Mouse (Mus musculus) erythroid progenitor cell, adult 5-6 weeks (primary cell): ENCODE results near the gene Slc48a1. TPM values are rescaled to one million over a fixed set of nuclear protein-coding genes. Genes with fewer than 3 reads are reported as not detected.

Source experiments
- ATAC-seq: replicated peaks from 2 replicates; pipeline ENCODE4 v1.8.0; 2016; ENCODE audit warnings: moderate number of reproducible peaks, mild to moderate bottlenecking, moderate TSS enrichment, inconsistent platforms; ENCODE audit not compliant: poor library complexity, low FRiP score, severe bottlenecking
- total RNA-seq, 2 experiments: library from RNA; stranded (forward) in 1 of 2; stranded (reverse) in 1 of 2; fragments of 150-400 nt in 1 of 2; fragments of 186-747, 209-891 nt in 1 of 2; gene quantifications; 2 replicates each; pipeline versions ENCODE4 v1.2.3 to v1.2.4; 2015 to 2017; ENCODE audit warnings: low replicate concordance in 2 of 2

Slc48a1 gene
- total RNA-seq, 2 experiments from 2014 or later, result 96.2 to 122 TPM

DNA sequence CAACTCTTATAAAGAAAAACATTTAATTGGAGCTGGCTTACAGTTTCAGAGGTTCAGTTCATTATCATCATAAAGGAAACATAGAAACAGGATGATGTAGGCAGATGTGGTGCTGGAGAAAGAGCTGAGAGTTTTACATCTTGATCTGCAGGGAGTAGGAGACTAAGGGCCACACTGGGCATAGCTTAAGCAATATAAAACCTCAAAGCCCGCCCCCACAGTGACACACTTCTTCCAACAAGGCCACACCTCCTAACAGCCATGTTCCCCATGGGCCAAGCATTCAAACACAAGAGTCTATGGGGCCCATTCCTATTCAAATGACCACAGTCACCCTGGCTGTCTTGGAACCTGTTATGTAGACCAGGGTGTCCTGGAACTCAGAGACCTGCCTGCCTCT is 1.3 kb downstream of the Slc48a1 start:
- ATAC-seq, result no peak

DNA sequence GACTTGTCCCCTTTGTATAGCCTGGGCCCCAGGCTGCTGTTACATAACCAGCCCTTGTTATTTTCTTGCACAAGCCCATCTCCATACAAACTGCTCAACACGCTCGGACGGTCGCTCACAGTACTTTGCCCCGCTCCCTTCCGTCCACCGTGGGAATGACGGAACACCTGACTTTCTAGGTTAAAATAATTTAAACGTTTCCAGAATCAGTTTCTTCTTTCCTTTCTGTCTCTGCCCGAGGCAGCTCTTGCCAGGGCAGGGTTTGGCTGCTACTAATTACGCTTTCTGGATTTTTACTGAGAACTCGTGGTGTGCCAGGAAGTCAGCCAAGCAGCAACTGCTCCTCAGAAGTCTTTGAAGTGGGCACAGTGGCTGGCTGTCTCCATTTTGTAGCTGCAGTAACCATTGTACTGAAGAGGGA is 2.3 kb downstream of the Slc48a1 start:
- no peak for ATAC-seq

DNA sequence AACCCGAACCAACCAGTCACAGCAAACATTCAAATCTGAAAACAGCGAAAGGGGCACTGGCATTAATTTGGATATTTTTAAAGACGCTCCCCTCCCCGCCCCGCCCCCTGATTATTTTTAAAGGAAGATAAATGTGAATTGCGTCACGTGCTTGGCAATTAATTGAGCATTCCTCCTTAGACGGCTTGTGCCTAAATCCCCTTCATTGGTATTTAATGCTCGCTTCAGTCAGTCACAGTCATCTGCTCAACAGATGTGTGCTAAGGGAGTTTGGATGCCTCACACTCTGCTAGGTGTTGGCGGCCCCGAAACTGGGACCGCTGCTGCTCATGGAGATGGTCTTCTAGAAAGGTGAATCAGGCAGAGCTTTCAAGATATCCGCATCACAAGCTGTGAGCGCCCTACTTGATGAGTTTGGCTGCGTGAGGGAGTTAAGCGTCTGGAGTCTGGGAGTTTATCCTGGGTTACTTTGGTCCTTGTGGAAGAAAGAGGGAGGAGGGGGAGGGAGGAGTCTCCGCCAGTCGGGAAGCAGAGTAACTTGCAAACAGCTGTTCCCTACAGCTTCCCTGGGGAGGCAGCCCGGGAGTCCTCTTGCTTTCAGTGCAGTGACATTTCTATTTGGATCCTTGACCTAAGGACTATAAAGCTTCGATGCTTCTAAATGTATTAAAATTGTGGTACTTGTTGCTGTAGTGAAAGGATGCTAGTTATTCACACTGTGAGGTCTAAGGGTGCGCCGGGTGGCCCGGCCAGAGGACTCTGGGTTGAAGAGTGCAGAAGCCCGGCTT is 3.8 kb downstream of the Slc48a1 start:
- ATAC-seq, result no peak

DNA sequence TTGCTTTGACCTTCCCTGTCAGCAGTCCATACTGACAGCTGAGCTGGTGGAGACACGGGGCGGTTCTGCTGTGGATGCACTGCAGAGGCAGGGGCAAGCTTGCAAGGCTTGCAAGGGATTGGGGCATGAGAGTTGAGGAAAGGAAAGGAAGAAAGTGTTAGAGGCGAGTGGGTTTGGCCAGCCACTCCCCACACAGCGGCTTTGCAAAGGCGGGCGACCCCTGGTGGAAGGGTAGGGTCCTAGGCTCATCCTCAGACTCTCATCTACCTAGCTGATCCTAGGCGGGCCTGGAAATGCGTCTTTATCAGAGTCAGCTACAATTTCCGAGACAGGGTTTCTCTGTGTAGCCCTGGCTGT is 4.4 kb downstream of the Slc48a1 start:
- ATAC-seq, result no peak

DNA sequence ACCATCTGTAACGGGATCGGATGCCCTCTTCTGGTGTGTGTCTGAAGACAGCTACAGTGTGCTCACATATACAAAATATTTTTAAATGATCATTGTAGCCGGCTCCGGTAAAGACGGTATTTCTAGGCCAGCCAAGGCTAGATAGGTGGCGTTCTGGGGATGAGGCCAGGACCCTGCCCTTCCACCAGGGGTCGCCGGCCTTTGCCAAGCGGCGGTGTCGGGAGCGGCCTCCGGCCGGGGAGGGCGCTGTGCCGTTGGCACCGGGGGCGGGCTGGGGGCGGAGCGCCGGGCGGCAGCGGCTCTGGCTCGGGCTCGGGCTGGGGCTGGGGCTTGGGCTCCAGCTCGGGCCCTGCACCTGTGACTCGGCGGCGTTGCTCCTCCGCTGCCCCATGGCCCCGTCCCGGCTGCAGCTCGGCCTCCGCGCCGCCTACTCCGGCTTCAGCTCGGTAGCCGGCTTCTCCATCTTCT is 5.8 kb downstream of the Slc48a1 start:
- peak; percentile 74 for ATAC-seq

DNA sequence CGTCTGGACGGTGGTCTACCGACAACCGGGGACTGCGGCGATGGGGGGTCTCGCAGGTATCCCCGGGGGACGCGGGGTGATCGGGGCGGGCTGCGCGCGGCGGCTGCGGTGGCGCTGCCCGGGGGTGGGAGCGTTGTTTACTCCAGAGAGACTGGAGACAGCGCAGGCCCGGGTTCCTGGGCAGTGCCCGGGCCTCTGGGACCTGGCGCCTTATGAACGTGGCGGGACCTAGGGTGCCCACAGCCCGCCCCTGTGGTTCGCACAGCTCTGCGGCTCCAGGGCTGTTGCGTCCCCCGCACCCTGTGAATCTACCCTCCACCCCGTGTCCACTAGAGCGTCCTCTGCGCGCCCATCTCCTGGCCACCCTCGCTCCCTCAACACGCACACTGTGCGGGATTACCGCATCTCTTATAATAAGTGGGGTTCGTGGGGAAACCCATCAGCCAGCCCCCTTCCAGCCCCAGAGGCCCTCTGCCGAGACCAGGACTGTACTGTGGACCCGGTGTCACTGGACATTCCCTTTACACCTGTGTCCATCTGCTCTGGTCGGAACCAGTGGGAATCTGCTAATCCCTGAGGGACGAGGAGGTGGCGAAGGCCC is 6.3 kb downstream of the Slc48a1 start:
- ATAC-seq, result peak; percentile 32

DNA sequence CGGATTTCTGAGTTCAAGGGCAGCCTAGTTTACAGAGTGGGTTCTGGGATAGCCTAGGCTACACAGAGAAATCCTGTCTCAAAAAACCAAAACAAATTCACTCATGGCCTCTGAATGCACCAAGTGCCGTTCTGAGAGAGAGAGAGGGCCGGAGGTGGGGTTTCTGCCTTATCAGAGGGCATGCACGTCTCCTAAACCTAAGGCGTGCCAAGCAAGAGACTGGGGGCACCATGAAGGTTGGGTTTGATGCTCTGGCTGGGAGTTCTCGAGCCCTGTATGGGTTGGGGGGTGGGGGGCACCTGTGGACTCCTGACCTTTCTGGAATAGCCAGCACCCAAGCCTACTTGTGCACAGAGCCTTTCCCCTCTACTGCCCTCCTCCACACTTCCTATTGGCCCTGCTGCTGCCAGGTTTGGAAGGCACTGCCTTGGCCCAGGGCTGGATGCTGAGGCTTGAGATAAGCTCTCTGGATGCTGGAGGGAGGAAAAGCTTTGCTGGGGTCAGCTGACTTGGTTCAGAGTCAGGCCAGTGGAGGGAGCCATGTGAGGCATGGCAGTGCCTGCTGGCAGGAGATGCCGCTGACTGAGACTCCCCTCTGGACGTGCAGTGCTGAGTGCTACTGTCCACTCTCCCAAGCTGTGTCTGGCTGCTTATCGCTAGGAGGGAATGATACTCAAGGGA is 7.6 kb downstream of the Slc48a1 start:
- peak; percentile 77 for ATAC-seq

DNA sequence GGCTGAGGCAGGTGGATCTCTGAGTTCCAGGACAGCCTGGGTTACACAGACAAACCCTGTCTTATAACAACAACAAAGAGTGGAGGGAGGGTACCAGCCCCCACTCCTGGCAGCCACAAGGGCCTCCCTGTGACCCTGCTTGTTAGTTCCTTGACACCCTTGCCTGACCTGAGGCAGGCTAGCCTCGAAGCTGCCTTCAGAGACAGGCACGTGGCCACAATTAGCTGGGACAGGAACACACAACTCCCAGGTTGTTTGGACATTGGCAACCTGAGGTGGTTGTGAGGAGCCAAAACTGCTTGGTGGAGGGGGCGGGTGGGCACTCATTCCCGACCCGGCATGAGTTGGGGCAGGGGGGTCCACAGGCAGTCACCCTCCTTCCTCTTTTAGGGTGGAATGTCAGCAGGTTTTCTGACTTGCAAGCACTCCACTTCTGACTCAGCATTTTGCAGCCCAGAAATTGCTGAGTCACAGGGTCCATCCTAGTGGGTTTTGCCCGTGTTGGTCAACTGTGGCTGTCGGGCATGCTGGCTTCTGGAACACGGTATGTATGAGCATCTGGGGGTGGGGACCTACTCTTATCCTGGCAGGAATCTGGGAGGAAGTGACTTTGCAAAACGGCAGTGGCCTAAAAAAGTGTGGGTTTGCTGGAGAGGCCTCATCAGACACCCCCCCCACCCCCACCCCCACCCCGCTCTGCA is 8.2 kb downstream of the Slc48a1 start:
- ATAC-seq, result 0 out of 2 replicates have a peak, but pooled peaks have one; percentile 16

DNA sequence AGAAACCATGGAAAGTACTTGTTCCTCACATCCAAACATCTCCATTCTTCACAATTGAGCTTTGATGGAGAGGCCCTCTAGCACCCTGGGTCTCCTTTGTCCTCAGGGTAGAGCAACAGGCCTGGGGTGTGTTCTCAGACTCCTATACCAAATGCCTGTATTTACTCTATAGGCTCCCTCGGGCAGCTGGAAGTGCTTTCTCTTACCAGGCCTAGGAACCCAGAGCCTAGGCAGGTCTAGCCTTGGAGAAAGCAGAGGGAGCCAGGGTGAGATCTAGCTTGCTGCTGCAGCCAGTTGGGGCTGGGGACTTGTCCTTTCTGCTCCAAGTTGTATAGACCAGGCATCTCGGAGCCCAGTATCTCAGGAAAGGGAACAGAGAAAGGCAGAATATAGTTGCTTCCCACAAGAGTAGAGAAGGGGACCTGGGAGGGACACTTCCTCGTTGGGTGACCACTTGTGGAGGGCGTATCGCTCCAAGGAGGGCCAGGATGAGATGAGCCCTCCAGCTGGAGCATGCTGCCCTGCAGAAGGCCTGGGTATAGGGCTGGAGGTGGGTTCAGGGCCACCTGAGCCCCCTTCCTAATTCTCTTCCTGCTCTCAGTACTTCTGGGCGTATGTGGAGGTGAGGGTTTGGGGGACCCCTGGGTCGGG is 9.0 kb downstream of the Slc48a1 start:
- no peak for ATAC-seq

DNA sequence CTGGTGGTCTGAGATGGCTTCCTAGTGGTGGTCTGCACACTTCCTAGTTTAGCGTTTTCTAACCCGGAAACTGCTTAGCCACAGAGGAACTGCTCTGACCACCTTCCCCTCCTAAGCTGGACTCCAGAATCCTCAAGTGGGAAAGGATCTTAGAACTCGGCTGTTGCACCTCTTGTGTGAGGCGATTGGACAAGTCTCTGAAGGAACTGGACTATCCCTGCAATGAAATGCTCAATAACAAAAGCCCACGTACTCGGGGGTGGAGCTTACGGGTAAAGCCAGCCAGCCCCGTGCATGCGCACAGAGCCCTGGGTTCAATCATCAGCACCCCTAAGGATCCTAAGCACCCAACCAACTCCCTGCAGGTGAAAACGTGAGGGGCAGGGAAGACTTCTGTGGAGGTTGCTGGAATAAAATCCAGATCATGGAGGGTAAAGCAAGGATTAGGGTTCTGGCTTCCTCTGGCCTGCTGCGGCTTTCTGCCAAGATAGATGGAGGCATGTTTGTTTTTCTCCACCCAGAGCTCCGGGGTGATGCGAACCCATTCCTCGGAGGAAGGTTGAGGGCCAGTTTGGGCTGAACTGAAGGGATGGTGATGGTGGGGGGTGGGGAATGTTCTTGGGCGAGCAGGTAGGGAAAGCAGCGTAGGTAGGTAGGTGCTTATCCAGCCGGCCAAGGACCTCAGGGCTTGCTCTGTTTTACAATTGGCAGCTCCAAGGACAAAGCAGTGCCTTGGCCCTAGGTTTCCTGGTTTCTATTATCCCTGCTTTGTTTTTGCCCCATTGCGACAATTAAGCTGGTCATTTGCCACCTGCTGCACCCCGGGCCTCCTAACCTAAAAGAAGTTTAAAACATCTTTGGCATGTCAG is 9.7 kb downstream of the Slc48a1 start:
- ATAC-seq, result no peak

DNA sequence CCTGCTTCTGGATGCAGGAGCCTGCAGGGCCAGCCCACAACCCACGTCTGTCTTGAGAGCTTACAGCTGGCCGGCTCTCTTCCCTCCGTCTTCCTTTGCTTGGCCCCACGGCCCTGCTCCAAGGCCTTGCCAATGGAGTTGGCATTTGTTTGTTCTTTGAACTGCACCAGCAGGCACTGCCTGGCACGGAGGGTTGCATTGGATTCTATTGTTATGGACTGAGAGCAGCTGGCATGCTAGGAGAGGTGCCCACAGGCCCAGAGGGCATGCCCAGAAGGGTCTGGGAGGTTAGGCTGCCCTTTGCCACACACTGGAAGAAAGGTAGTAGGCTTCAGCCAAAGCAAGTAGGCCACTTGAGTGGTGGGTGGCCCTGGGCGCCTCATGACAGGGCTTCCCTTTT is 10.5 kb downstream of the Slc48a1 start:
- no peak for ATAC-seq

DNA sequence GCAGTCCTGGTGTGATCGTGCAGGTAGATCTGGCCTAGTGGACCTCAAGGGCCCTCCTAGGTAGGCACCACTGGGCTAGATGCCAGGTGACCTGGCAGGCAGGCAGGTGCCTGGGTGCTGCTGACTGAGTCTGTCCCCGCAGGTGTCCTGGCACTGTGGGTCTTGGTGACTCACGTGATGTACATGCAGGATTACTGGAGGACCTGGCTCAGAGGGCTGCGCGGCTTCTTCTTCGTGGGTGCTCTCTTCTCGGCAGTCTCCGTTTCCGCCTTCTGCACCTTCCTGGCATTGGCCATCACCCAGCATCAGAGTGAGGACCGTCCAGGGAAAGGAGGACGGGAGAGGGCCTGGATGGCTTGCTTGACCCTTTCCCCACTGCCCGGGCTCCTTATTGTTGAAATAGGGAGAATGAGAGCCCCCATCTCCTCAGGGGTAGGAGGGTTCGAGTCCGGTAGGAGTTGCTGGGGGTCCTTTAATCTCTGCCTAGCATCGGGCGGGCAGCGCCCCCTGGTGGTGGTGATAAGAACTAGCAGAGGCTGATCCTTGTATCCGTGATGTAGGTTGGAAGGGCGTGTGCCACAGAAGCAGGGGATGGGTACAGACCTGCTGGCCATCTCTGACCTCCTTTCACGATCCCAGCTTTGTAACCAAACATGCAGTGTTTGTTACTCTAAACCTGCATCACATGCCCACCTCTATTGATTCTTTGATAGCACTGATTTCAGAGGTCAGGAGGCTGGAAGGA is 11.6 kb downstream of the Slc48a1 start:
- no peak for ATAC-seq

DNA sequence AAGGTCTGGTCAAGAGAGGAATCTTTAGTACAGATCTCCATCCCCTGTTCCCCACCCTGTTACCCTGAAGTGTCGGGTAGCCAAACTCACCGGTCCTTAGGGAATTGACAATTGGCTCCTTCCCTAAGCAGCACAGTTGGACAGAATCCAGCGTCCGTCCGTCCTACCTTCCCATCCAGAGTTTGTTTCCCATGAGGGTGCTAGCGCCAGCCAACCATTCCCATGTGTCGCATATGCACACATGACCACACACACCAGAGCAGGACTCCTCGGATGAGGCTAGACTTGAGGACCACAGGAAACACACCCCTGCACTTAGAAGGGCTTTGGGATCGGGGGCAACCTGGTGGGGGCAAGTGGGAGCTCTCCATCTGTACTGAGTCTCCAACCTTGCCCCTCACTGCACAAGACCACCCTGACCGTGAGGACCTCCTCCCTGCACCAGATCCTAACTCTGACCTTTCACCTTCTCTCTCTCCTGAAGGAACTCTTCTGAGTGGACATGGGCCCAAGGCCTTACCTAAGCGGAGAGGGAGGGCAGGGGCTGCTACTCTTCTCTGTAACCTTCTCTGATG is 12.9 kb downstream of the Slc48a1 start:
- ATAC-seq, result no peak

DNA sequence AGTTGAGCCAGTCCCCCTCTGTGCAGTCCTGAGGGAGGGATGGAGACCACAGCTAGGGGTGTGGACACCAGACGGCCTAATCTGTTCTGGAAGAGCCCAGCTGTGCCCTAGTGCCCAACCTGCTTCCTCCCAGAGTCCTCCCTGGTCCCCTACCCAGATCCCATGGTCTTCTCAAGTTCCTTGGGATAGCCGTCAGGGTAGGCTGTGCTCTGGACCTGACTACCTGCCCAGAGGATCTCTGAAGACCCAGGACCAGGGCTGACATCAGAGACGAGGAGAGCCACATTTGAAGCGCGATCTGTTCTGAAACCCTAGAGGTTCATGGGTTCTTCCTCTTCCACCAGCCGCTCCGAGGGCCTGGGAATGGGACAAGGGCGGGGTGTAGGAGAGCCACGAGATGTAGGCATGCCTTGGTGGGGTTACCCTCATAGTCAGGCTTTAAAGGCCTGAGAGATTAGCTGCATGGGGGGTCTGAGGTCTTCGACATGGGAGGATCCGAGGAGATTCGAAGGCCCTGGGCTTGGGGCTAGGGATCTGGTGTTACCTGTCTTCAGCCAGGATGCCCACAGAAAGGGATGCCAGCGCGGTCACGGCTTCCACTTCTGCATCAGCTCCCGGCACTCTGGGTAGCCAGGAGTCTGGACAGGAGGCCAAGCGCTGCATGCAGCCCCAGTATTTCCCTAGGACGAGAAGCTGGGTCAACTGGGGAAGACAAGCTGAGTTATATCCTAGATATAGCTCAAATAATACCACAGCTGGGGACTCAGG is 15.2 kb downstream of the Slc48a1 start:
- ATAC-seq, result no peak

DNA sequence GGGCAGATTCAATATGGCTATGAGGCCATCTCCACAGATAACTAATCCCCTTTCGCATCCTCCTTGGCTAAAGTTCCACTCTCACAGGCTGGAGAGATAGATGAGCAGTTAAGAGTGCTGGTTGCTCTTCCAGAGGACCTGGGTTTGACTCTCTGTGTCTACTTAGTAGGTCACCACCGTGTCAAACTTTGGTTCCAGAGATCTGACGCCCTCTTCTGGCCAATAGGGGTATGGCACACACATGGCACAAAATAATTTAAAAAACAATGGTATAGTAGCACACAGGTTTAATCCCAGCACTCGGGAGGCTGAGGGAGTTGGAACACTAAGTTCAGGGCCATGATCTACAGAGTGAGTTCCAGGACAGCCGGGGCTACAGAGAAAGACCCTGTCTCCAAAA is 15.9 kb downstream of the Slc48a1 start:
- ATAC-seq, result no peak

DNA sequence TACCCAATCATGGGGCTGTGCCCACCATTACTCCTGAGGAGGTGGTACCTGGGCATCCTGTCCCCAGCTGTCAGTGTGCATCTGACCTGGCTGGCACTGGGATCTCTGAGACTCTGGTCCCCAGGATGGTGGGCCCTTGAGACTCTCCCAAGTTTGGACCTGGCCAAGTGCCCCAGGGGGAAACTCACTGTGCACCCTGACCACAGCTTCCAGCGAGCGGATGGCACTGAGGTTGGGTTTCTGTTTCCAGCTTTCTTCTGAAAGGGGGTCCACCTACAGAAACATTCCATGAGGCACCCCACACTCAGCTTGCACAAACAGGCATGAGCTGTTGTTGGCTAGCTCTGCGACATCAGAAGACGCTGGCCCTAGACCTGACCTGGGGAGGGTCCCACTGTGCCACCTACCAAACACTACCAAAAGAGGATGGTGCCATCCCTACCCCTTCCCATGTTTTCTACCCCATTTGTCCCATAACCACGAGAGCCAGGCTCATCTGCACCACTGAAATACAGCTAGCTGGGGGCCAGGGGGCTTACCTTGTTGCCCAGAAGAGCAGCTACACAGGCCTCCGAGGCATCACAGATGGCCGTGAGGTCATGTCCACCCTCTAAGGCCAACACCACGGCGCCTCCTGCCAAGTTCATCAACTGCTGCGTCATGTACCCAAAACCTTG is 17.4 kb downstream of the Slc48a1 start:
- no peak for ATAC-seq
